Mouse (Mus musculus) midbrain, embryonic 13.5 days (tissue): Measurements from ENCODE around the gene Arfip2. TPM values are rescaled to one million over a fixed set of nuclear protein-coding genes. Genes with fewer than 3 reads are reported as not detected.

ENCODE experiments used
- ATAC-seq: fragments of 200-750 bp; cut with Nextera tagmentation; 2 replicates; pipeline ENCODE4 v1.8.0; 2017; ENCODE audit warnings: mild to moderate bottlenecking, moderate TSS enrichment, moderate library complexity
- H3K27ac ChIP-seq: fragments of 300-500 bp; sonication (generic); 2 replicates; pipeline ENCODE4 v1.5.1; 2015; ENCODE audit warnings: inconsistent platforms, mild to moderate bottlenecking, moderate library complexity
- H3K27me3 ChIP-seq: fragments of 300-500 bp; sonication (generic); 2 replicates; pipeline ENCODE4 v1.6.1; 2015; ENCODE audit warnings: mild to moderate bottlenecking, inconsistent platforms
- H3K36me3 ChIP-seq: fragments of 300-500 bp; sonication (generic); 2 replicates; pipeline ENCODE4 v1.6.1; 2015; ENCODE audit warnings: mild to moderate bottlenecking, inconsistent platforms
- H3K4me1 ChIP-seq: fragments of 300-500 bp; sonication (generic); replicated peaks from 2 replicates; pipeline ENCODE4 v1.6.1; 2015; ENCODE audit warnings: inconsistent platforms
- H3K4me2 ChIP-seq: fragments of 300-500 bp; sonication (generic); replicated peaks from 2 replicates; pipeline ENCODE4 v1.6.1; 2015; ENCODE audit warnings: moderate library complexity, mild to moderate bottlenecking, inconsistent platforms
- H3K4me3 ChIP-seq: fragments of 300-500 bp; sonication (generic); replicated peaks from 2 replicates; pipeline ENCODE4 v1.5.1; 2015; ENCODE audit warnings: mild to moderate bottlenecking, inconsistent platforms
- H3K9ac ChIP-seq: fragments of 300-500 bp; sonication (generic); replicated peaks from 2 replicates; pipeline ENCODE4 v1.6.1; 2015; ENCODE audit warnings: mild to moderate bottlenecking, inconsistent platforms
- H3K9me3 ChIP-seq: fragments of 300-500 bp; sonication (generic); 2 replicates; pipeline ENCODE4 v1.6.1; 2016; ENCODE audit warnings: mild to moderate bottlenecking, inconsistent platforms
- WGBS: fragments of 180-500 bp; shearing (Covaris S2); methylation state at CpG from one replicate; pipeline ENCODE4 v1.1.7; 2015; 5-methylcytosine and 5-hydroxymethylcytosine counted together
- polyA plus RNA-seq: library from polyadenylated mRNA; unstranded; fragments of >200 nt; fragmentation: Nextera tagmentation; extraction: Ambion mirVana; gene quantifications from 2 replicates; pipeline ENCODE4 v1.2.1, GENCODE M21; 2015

The Arfip2 gene
- polyA plus RNA-seq, 1 experiment from 2014 or later = 79.9 TPM

- no peaks in the 10 kb centered on the region for H3K27me3 ChIP-seq
- no peak overlapping the region for H3K4me2 ChIP-seq
- H3K9ac ChIP-seq = no peak overlapping the region
- H3K9me3 ChIP-seq = 0 out of 2 replicates have a peak, but pooled peaks cover 6% of the 10 kb centered on the region
- 95% methylated on average over 3 of the region's 3 CpGs for WGBS
- no peak for ATAC-seq
- H3K4me3 ChIP-seq = no peak overlapping the region
- H3K36me3 ChIP-seq = peaks cover 45% of the 10 kb centered on the region
- H3K27ac ChIP-seq = no peak overlapping the region
- no peaks in the 10 kb centered on the region for H3K4me1 ChIP-seq
These were observed 31.7 kb downstream of the Arfip2 start for GRCm38 (mm10) chr7:105608467-105608866.

- Histone ChIP-seq H3K9ac (no peak overlapping the region), H3K4me1 (no peaks in the 10 kb centered on the region), H3K27ac (no peak overlapping the region), H3K27me3 (no peaks in the 10 kb centered on the region), H3K9me3 (0 out of 2 replicates have a peak, but pooled peaks cover 6% of the 10 kb centered on the region), H3K36me3 (no peaks in the 10 kb centered on the region), H3K4me2 (no peak overlapping the region), H3K4me3 (no peak overlapping the region)
- WGBS = 38% methylated on average over 9 of the region's 9 CpGs
- ATAC-seq = peak; percentile 86
These were observed 37.2 kb downstream of the Arfip2 start for GRCm38 (mm10) chr7:105602860-105603623.

GRCm38 (mm10) chr7:105590097-105590496 is 50.1 kb downstream of the Arfip2 start:
- no peak for ATAC-seq
- no peak overlapping the region for H3K9ac ChIP-seq
- no peaks in the 10 kb centered on the region for H3K4me1 ChIP-seq
- no peaks in the 10 kb centered on the region for H3K36me3 ChIP-seq
- no peaks in the 10 kb centered on the region for H3K9me3 ChIP-seq
- no peak overlapping the region for H3K4me3 ChIP-seq
- no peak overlapping the region for H3K4me2 ChIP-seq
- H3K27me3 ChIP-seq = no peaks in the 10 kb centered on the region
- H3K27ac ChIP-seq = no peak overlapping the region
- WGBS = 17% methylated on average over 7 of the region's 7 CpGs

GRCm38 (mm10) chr7:105588325-105588912 is 51.8 kb downstream of the Arfip2 start:
- H3K27ac ChIP-seq = no peak overlapping the region
- no peaks in the 10 kb centered on the region for H3K9me3 ChIP-seq
- no peak overlapping the region for H3K9ac ChIP-seq
- no peak overlapping the region for H3K4me3 ChIP-seq
- no peaks in the 10 kb centered on the region for H3K4me1 ChIP-seq
- WGBS = 72% methylated on average over 9 of the region's 9 CpGs
- no peaks in the 10 kb centered on the region for H3K27me3 ChIP-seq
- ATAC-seq = no peak
- H3K36me3 ChIP-seq = no peaks in the 10 kb centered on the region
- no peak overlapping the region for H3K4me2 ChIP-seq

Other genes starting within 250 kb of the Arfip2 start
- 46.3 and 47.8 TPM in 2 replicates for gene Fam160a2, start 240.4 kb downstream of the Arfip2 start, polyA plus RNA-seq
- gene Cnga4, start 235.8 kb downstream of the Arfip2 start, polyA plus RNA-seq = not detected in 2 replicates
- 0.62 and 0.87 TPM in 2 replicates for gene Cckbr, start 214.7 kb downstream of the Arfip2 start, polyA plus RNA-seq
- gene Cavin3, start 158.1 kb downstream of the Arfip2 start, polyA plus RNA-seq = 18.3 and 22.1 TPM in 2 replicates
- 66.3 and 68.9 TPM in 2 replicates for gene Smpd1, start 86.1 kb downstream of the Arfip2 start, polyA plus RNA-seq
- 234 and 240 TPM in 2 replicates for gene Apbb1, start 58.8 kb downstream of the Arfip2 start, polyA plus RNA-seq
- gene Hpx, start 40.3 kb downstream of the Arfip2 start, polyA plus RNA-seq = 0.44 TPM in 1 of 2 replicates, not detected in the other
- 65.4 and 74.5 TPM in 2 replicates for gene Trim3, start 6.8 kb downstream of the Arfip2 start, polyA plus RNA-seq
- 146 and 151 TPM in 2 replicates for gene Timm10b, start 360 bp downstream of the Arfip2 start, polyA plus RNA-seq
- 14.7 and 15.1 TPM in 2 replicates for gene Gm45799, start 136 bp upstream of the Arfip2 start, polyA plus RNA-seq
- 1.7 and 2.5 TPM in 2 replicates for gene Dnhd1, start 10.4 kb upstream of the Arfip2 start, polyA plus RNA-seq
- 180 and 198 TPM in 2 replicates for gene Ilk, start 96.2 kb upstream of the Arfip2 start, polyA plus RNA-seq
- 29.2 and 30.5 TPM in 2 replicates for gene Rrp8, start 97.0 kb upstream of the Arfip2 start, polyA plus RNA-seq
- 109 and 127 TPM in 2 replicates for gene Taf10, start 103.9 kb upstream of the Arfip2 start, polyA plus RNA-seq
- gene Tpp1, start 111.8 kb upstream of the Arfip2 start, polyA plus RNA-seq = 35.6 and 41.1 TPM in 2 replicates
- gene Dchs1, start 147.2 kb upstream of the Arfip2 start, polyA plus RNA-seq = 16.8 and 20.5 TPM in 2 replicates
- gene Mrpl17, start 170.7 kb upstream of the Arfip2 start, polyA plus RNA-seq = 201 and 217 TPM in 2 replicates